Mouse (Mus musculus) adrenal gland, adult 2 months (tissue): ENCODE measurements around the gene Apobec4. TPM values are rescaled to one million over a fixed set of nuclear protein-coding genes. Genes with fewer than 3 reads are reported as not detected.
A peak's percentile ranks its signal among the peaks of the same experiment; 100 is the strongest.

Experiments used
- DNase-seq: peaks from one replicate; pipeline ENCODE4 v3.0.0; 2021
- long read RNA-seq: library from polyadenylated mRNA; stranded (forward); transcript quantifications from one replicate; pipeline ENCODE4 v2.0.0, GENCODE M21; 2021
- polyA plus RNA-seq: library from polyadenylated mRNA; depleted of rRNA; stranded (reverse); fragments of >200 nt; gene quantifications from 2 replicates; pipeline ENCODE4 v1.2.3, GENCODE M21; 2012; rRNA removed
- total RNA-seq, 2 experiments: library from RNA; stranded (reverse); gene quantifications; 2 replicates each; pipeline ENCODE4 v1.2.3; 2021

Gene Apobec4
- not detected for total RNA-seq
- not detected in 2 replicates for polyA plus RNA-seq
- long read RNA-seq: 0 reads

DNA sequence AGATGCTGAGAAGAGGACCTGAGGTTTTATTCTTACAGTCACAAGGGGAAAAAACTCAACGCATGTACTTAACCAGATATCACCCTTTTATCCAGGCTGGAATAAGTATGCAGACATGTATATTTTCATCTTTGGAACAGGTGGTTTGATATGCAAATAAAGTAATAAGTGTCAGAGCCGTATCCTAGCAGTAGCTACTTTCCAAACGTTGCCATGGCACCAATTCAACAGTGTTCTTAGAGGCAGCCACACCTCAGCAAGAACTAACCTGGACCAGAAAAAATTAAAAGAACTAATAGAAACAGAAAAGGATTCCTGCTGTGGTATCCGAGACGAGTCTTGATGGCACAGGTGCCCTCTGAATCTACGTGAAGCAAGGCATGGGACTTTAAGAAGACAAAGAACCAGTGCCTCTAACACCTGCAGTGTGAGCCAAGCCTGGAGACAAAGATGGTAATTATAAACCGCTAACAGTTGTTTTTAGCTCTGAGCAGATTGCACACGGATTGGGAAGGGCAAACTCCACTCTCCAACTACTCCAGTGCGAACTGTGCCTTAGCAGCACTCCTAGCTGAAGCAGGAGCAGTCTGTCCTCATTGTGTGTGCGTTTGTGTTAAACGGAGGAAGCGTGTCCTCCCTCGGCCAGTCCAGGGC, at the start of gene Apobec4:
TSS of gene Apobec4 (plus strand) at position 240 of the 654 bp plus-strand sequence.
- DNase-seq: no peak

GRCm38 (mm10) chr1:152701066-152701465, 49.3 kb upstream of the Apobec4 start:
- DNase-seq: no peak

- no peak for DNase-seq
Measured at GRCm38 (mm10) chr1:152702920-152703319, 47.4 kb upstream of the Apobec4 start.

DNA sequence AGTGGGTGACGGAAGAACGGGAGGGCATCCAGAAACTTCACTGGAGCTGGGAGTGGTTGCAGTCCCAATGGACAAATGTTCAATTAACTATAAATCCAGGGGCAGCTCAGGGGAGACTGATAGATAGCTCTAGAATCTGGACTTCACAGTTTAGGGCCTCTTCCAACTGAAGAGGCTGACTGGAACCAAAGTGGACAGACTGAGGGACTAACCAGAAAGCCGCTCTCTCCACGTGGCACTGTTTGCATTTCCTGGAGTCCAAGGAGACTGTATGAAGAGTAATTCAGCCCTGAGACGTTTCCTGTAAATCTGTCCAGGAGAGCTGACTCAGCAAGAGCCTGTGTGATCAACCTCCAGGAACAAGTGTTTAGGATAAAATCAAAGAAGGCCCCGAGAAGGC, 46.4 kb upstream of the Apobec4 start:
- no peak for DNase-seq

- no peak for DNase-seq
Measured at GRCm38 (mm10) chr1:152707560-152707959, 42.8 kb upstream of the Apobec4 start.

DNA sequence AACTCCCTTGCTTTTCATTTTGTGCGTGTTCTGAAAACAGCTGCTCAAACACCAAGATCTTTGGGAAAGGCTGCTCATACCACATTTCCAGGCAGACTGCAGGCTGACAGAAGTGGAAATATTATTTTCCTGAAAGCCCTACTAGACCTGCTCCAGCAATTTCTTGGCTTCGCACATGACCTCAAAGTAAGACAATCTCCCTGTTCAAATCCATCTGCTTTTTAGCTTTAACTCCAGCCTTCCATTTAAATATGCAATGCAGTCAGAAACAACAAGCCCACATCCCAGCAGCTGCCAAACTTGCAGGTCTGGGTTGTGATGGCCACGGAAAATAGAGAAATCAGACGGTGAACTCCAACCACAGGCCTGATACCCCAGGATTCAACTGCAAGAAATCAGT, 39.3 kb upstream of the Apobec4 start:
- no peak for DNase-seq

GRCm38 (mm10) chr1:152713924-152714323, 36.4 kb upstream of the Apobec4 start:
- DNase-seq: no peak

DNA sequence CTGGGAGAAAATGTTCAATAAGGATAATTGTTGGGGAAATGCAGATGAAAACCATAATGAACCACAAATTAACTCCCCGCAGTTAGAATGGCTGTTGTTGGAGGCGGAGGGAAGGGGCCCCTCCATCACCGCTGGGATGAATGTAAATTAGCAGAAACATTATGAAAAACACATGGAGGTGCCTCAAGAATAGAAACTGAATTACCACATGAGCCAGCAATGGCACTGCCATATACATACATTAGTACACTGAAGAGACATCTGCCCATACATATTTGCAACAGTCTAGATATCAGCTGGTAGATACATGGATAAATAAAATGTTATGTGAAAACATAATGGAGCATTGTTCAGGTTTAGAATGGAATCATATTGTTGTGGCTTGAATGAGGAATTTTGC, 35.9 kb upstream of the Apobec4 start:
- DNase-seq: no peak

GRCm38 (mm10) chr1:152717329-152717728, 33.0 kb upstream of the Apobec4 start:
- DNase-seq: no peak

DNA sequence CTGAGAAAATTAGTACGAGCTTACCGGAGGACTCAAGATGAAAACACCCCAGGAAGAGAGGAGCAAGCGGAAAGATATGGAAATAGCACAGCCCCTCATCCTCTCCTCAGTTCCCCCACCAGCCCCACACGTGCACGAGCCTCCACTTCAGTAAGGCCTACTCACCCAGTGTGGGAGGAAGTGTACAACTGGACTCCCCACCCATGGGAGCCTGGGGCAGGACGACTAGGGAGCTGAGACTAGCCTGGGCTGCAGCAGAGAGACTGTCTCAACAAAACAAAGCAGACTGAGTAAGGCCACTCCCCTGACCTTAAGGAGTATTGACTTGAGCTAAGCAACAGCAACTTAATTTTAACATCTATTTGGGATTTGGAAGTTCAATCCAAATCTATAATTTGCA, 32.2 kb upstream of the Apobec4 start:
- DNase-seq: no peak

GRCm38 (mm10) chr1:152720969-152721368, 29.4 kb upstream of the Apobec4 start:
- DNase-seq: no peak

DNA sequence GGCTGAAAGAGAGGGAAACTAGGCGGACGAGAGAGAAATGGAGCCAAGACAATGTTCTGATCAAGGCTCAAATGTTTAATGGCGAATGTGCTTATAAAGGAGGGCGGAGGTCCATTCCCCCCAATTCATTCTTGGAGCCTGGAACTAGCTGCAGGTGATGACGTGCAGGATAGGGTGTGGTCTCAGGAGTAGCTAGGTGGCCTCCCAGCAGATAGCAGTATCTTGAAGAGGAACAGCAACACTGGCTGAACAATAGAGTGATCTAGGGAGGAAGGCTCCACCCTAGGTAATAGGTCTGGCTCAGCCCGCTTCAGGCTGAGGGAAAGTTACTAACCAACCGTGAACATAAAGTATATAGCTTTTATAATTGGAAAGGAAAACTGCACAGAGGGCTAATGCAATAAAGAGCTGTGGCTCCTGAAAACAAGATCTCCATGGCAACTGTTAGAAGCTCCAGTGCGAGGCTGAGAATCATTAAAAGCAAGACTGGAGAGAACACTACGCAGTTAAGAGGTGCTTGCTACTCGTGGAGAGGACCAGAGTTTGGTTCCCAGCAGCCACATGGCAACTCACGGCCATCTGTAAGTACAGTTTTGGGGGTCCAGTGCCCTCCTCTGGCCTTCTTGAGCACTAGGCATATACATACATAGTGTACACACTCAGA, 28.7 kb upstream of the Apobec4 start:
- no peak for DNase-seq

GRCm38 (mm10) chr1:152724286-152724685, 26.1 kb upstream of the Apobec4 start:
- no peak for DNase-seq

GRCm38 (mm10) chr1:152726095-152726494, 24.3 kb upstream of the Apobec4 start:
- DNase-seq: no peak

GRCm38 (mm10) chr1:152727604-152728236, 22.6 kb upstream of the Apobec4 start:
- DNase-seq: no peak

GRCm38 (mm10) chr1:152738793-152739192, 11.6 kb upstream of the Apobec4 start:
- no peak for DNase-seq

DNA sequence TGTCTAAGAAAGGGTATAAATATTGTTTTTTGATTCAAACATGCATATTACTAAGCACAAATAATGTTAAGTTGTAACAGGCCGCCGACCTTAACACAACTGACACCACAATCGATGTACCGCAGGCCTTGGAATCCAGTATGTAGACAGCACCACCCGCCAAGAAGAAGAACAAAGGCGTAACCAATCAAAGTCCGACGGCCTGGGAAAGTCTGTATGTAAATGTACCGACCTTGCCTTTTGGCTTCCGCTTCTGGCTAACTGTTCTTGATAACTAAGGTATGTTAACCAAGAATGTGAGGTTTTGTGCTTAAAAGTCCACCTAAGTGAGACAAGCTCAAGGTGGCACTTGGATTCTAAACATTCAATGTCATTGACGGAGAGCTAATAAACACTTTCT, 11.0 kb upstream of the Apobec4 start:
- no peak for DNase-seq

DNA sequence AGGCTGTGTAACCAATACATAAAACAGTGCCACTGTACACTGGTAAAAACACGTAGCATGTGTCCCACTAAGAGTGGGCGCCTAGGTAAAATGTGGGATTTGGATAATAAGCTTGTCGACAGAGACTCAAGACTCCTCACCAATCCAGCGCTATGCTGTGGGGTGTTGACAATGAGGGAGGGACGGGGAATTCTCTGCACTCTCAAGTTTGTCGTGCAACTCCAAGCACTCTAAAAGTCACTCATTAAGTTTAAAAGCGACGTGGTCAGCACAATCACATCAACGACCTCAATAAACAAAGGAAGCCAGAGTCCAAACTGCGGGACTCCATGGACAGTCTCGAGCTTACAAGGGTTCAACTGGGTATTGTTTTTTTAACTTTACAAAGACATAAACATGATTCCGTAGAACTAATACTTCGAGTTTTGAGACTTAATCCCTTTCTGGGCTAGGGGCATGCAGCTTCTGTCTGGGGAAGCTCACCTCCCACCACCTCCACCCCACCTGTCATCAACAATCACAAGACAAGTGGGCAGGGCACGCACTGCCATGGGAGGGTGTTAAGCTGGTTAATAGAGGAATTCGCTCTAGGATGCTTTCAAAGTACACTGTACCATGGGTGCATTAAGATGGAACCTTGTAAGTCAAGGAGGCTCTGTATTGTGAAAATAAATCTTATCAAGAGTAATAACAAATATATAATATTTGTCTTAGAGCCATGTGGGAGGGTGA, 7.1 kb upstream of the Apobec4 start:
- no peak for DNase-seq

GRCm38 (mm10) chr1:152746426-152746825, 3.9 kb upstream of the Apobec4 start:
- peak; percentile 77 for DNase-seq

- no peak for DNase-seq
Measured at GRCm38 (mm10) chr1:152749276-152749675, 1.1 kb upstream of the Apobec4 start.

GRCm38 (mm10) chr1:152761791-152762190, 11.4 kb downstream of the Apobec4 start:
- DNase-seq: no peak

GRCm38 (mm10) chr1:152766032-152766772, 15.9 kb downstream of the Apobec4 start, which contains the start of the genes Rgl1 and Arpc5:
TSS of gene Rgl1 (minus strand) at chr1:152766351.
TSS of gene Arpc5 (plus strand) at chr1:152766542.
- DNase-seq: peak; percentile 99
